Mouse (Mus musculus): ENCODE measurements around the gene Gm8356. TPM values are rescaled to one million over a fixed set of nuclear protein-coding genes. Genes with fewer than 3 reads are reported as not detected.
"Not testable (repeated sequence)": the region's sequence is repeated elsewhere in the genome, so short reads cannot be mapped to it uniquely, and the experiment has no call there.

Gene Gm8356
- polyA plus RNA-seq (2015; fragmentation: Nextera tagmentation; extraction: Ambion mirVana): not detected in 2 replicates

GRCm38 (mm10) chr14:6537190-6537589 lies at the start of gene Gm8356:
Gene Gm8356 (minus strand): TSS chr14:6537290.
- H3K27ac ChIP-seq; H3K27me3 ChIP-seq; ATAC-seq (ENCODE audit: low FRiP score, low read depth); H3K36me3 ChIP-seq; H3K9ac ChIP-seq; H3K9me3 ChIP-seq; H3K4me2 ChIP-seq (replicated peaks); H3K4me3 ChIP-seq; H3K4me1 ChIP-seq: not testable (repeated sequence)
- 47% methylated on average over 1 of the region's 2 CpGs for WGBS

- not testable (repeated sequence) for H3K27me3 ChIP-seq; H3K9ac ChIP-seq; H3K4me1 ChIP-seq; H3K27ac ChIP-seq; ATAC-seq (ENCODE audit: low FRiP score, low read depth); H3K36me3 ChIP-seq; H3K4me3 ChIP-seq; H3K9me3 ChIP-seq; H3K4me2 ChIP-seq (replicated peaks)
- WGBS: 31% methylated on average over 1 of the region's 1 CpGs
These were observed 50.8 kb downstream of the Gm8356 start for GRCm38 (mm10) chr14:6486331-6486730.

GRCm38 (mm10) chr14:6485541-6485940 lies 51.5 kb downstream of the Gm8356 start:
- not testable (repeated sequence) for H3K9me3 ChIP-seq; H3K27me3 ChIP-seq; H3K4me1 ChIP-seq; H3K9ac ChIP-seq; H3K4me3 ChIP-seq; H3K36me3 ChIP-seq; ATAC-seq (ENCODE audit: low FRiP score, low read depth); H3K4me2 ChIP-seq (replicated peaks); H3K27ac ChIP-seq
- 70% methylated on average over 1 of the region's 1 CpGs for WGBS

GRCm38 (mm10) chr14:6482126-6482525 lies 55.0 kb downstream of the Gm8356 start:
- H3K27ac ChIP-seq; ATAC-seq (ENCODE audit: low FRiP score, low read depth); H3K36me3 ChIP-seq; H3K9ac ChIP-seq; H3K27me3 ChIP-seq; H3K4me3 ChIP-seq; H3K4me1 ChIP-seq; H3K4me2 ChIP-seq (replicated peaks); H3K9me3 ChIP-seq: not testable (repeated sequence)
- 76% methylated on average over 8 of the region's 8 CpGs for WGBS

Other genes starting within 250 kb of the Gm8356 start
- gene Gm21103, start 232.4 kb downstream of the Gm8356 start, polyA plus RNA-seq (2015; fragmentation: Nextera tagmentation; extraction: Ambion mirVana): not detected in 2 replicates
- not detected in 2 replicates for gene Gm3618, start 193.6 kb downstream of the Gm8356 start, polyA plus RNA-seq (2015; fragmentation: Nextera tagmentation; extraction: Ambion mirVana)
- not detected in 2 replicates for gene Gm16440, start 147.0 kb downstream of the Gm8356 start, polyA plus RNA-seq (2015; fragmentation: Nextera tagmentation; extraction: Ambion mirVana)
- gene Gm3591, start 124.8 kb downstream of the Gm8356 start, polyA plus RNA-seq (2015; fragmentation: Nextera tagmentation; extraction: Ambion mirVana): 0.60 and 0.95 TPM in 2 replicates
- not detected in 2 replicates for gene Gm3594, start 92.7 kb downstream of the Gm8356 start, polyA plus RNA-seq (2015; fragmentation: Nextera tagmentation; extraction: Ambion mirVana)
- gene Gm3629, start 53.3 kb upstream of the Gm8356 start, polyA plus RNA-seq (2015; fragmentation: Nextera tagmentation; extraction: Ambion mirVana): 0.22 TPM in 1 of 2 replicates, not detected in the other
- not detected in 2 replicates for gene Gm3460, start 85.1 kb upstream of the Gm8356 start, polyA plus RNA-seq (2015; fragmentation: Nextera tagmentation; extraction: Ambion mirVana)
- not detected in 2 replicates for gene Gm10251, start 146.9 kb upstream of the Gm8356 start, polyA plus RNA-seq (2015; fragmentation: Nextera tagmentation; extraction: Ambion mirVana)
- gene Gm8050, start 183.0 kb upstream of the Gm8356 start, polyA plus RNA-seq (2015; fragmentation: Nextera tagmentation; extraction: Ambion mirVana): not detected in 2 replicates
- gene Gm3636, start 205.0 kb upstream of the Gm8356 start, polyA plus RNA-seq (2015; fragmentation: Nextera tagmentation; extraction: Ambion mirVana): 4.0 and 4.2 TPM in 2 replicates
- gene Gm8362, start 237.1 kb upstream of the Gm8356 start, polyA plus RNA-seq (2015; fragmentation: Nextera tagmentation; extraction: Ambion mirVana): not detected in 2 replicates

Measured in limb, embryonic 13.5 days (tissue).